ENCODE assay signal across 30 mouse cellular contexts in genomic region chr13:3796649-3797048, GRCm38 (mm10). TPM values are rescaled to one million over a fixed set of nuclear protein-coding genes. Genes with fewer than 3 reads are reported as not detected.
"Had no signal": no experiment of that assay in that cellular context is flagged by ENCODE, and none has a peak within 500 bp of the region (broad histone marks: within the 10 kb centered on the region; RNA-seq: fewer than 3 reads in every experiment).

No protein-coding gene starts in this region.

- DNase-seq: gastrocnemius, adult 2 months; gastrocnemius, postnatal 10 days; gastrocnemius, postnatal 25 days; heart, adult 18-20 months; heart, postnatal 10 days; heart, postnatal 4 days; kidney, adult 18-20 months; kidney, adult 8-10 months; kidney, postnatal 10 days; kidney, postnatal 25 days; kidney, postnatal 4 days had no signal

- H3K4me2 ChIP-seq: heart, embryonic 12.5 days; hindbrain, embryonic 12.5 days; hindbrain, embryonic 14.5 days; intestine, embryonic 15.5 days; limb, embryonic 12.5 days had no signal

- H3K27me3 ChIP-seq: heart, embryonic 12.5 days; hindbrain, embryonic 12.5 days; intestine, embryonic 15.5 days; limb, embryonic 12.5 days had no signal

- H3K9me3 ChIP-seq: heart, embryonic 10.5 days; heart, embryonic 12.5 days; hindbrain, embryonic 10.5 days; hindbrain, embryonic 12.5 days; intestine, embryonic 15.5 days; limb, embryonic 10.5 days; limb, embryonic 12.5 days had no signal

- H3K4me1 ChIP-seq: hindbrain, embryonic 12.5 days; intestine, embryonic 15.5 days had no signal

- ATAC-seq: forebrain, embryonic 16.5 days; hindbrain, embryonic 16.5 days; inflammation-experienced regulatory T-cells, adult 6 months; intestine, embryonic 15.5 days; intestine, postnatal 0 days had no signal

- H3K9ac ChIP-seq: heart, embryonic 12.5 days; hindbrain, embryonic 12.5 days; hindbrain, embryonic 14.5 days; intestine, embryonic 15.5 days; limb, embryonic 12.5 days had no signal

- H3K36me3 ChIP-seq: heart, embryonic 10.5 days; heart, embryonic 12.5 days; hindbrain, embryonic 10.5 days; hindbrain, embryonic 12.5 days; intestine, embryonic 15.5 days; limb, embryonic 10.5 days; limb, embryonic 12.5 days had no signal

- H3K4me3 ChIP-seq: gastrocnemius, adult 2 months; heart, embryonic 10.5 days; heart, embryonic 12.5 days; hindbrain, embryonic 10.5 days; hindbrain, embryonic 12.5 days; intestine, embryonic 15.5 days; layer of hippocampus, adult 2 months; left cerebral cortex, adult 2 months; limb, embryonic 10.5 days; limb, embryonic 12.5 days had no signal

- H3K27ac ChIP-seq: gastrocnemius, adult 2 months; heart, embryonic 10.5 days; hindbrain, embryonic 10.5 days; hindbrain, embryonic 12.5 days; hindbrain, embryonic 14.5 days; intestine, embryonic 15.5 days; layer of hippocampus, adult 2 months; left cerebral cortex, adult 2 months; limb, embryonic 10.5 days; limb, embryonic 12.5 days had no signal

RNA-seq across cellular contexts. Expression of gene Calml3, which starts 7.5 kb away (rescaled TPM):
- polyA plus RNA-seq: forebrain, embryonic 16.5 days; frontal cortex, adult 2 months; heart, embryonic 10.5 days; heart, embryonic 12.5 days; heart, embryonic 14.5 days; hindbrain, embryonic 12.5 days; hindbrain, embryonic 14.5 days; hindbrain, embryonic 16.5 days; inflammation-experienced regulatory T-cells, adult 6 months; intestine, embryonic 15.5 days; intestine, postnatal 0 days; limb, embryonic 10.5 days had no signal

RNA-seq across cellular contexts. Expression of gene Calm4, which starts 40.9 kb away (rescaled TPM):
- polyA plus RNA-seq: forebrain, embryonic 16.5 days; frontal cortex, adult 2 months; heart, embryonic 10.5 days; heart, embryonic 12.5 days; heart, embryonic 14.5 days; heart, embryonic 16.5 days; hindbrain, embryonic 10.5 days; hindbrain, embryonic 12.5 days; hindbrain, embryonic 14.5 days; inflammation-experienced regulatory T-cells, adult 6 months; intestine, embryonic 15.5 days; intestine, postnatal 0 days; kidney, embryonic 14.5 days; kidney, embryonic 16.5 days; limb, embryonic 10.5 days; limb, embryonic 12.5 days had no signal

RNA-seq across cellular contexts. Expression of gene Calm5, which starts 57.3 kb away (rescaled TPM):
- polyA plus RNA-seq: forebrain, embryonic 16.5 days; frontal cortex, adult 2 months; heart, embryonic 10.5 days; heart, embryonic 12.5 days; heart, embryonic 14.5 days; heart, embryonic 16.5 days; hindbrain, embryonic 10.5 days; hindbrain, embryonic 12.5 days; hindbrain, embryonic 14.5 days; hindbrain, embryonic 16.5 days; inflammation-experienced regulatory T-cells, adult 6 months; intestine, embryonic 15.5 days; intestine, postnatal 0 days; kidney, embryonic 14.5 days; kidney, embryonic 16.5 days; limb, embryonic 10.5 days; limb, embryonic 12.5 days had no signal
